Mouse (Mus musculus) stomach, embryonic 14.5 days (tissue): Measurements from ENCODE around the gene Zfp580. TPM values are rescaled to one million over a fixed set of nuclear protein-coding genes. Genes with fewer than 3 reads are reported as not detected.

Experiments used
- ATAC-seq: fragments of 200-750 bp; cut with Nextera tagmentation; 2 replicates; pipeline ENCODE4 v1.8.0; 2017; ENCODE audit warnings: low read depth, moderate TSS enrichment; ENCODE audit not compliant: insufficient number of reproducible peaks, insufficient read depth, low FRiP score
- H3K27ac ChIP-seq: fragments of 300-500 bp; sonication (generic); 2 replicates; pipeline ENCODE4 v1.5.1; 2014; ENCODE audit warnings: mild to moderate bottlenecking, low read length, moderate library complexity, mixed read lengths
- H3K27me3 ChIP-seq: fragments of 300-500 bp; sonication (generic); 2 replicates; pipeline ENCODE4 v1.6.1; 2014; ENCODE audit warnings: low read length, control low read depth, mixed read lengths; ENCODE audit not compliant: control insufficient read depth, insufficient read depth
- H3K36me3 ChIP-seq: fragments of 300-500 bp; sonication (generic); 2 replicates; pipeline ENCODE4 v1.6.1; 2014; ENCODE audit warnings: mild to moderate bottlenecking, control low read depth, low read length, moderate library complexity, mixed read lengths; ENCODE audit not compliant: control insufficient read depth, insufficient read depth
- H3K4me1 ChIP-seq: fragments of 300-500 bp; sonication (generic); 2 replicates; pipeline ENCODE4 v1.6.1; 2014; ENCODE audit warnings: low read length, control low read depth, mixed read lengths; ENCODE audit not compliant: control insufficient read depth, insufficient read depth
- H3K4me2 ChIP-seq: fragments of 300-500 bp; sonication (generic); replicated peaks from 2 replicates; pipeline ENCODE4 v1.6.1; 2014; ENCODE audit warnings: low read depth, low read length, control low read depth
- H3K4me3 ChIP-seq: fragments of 300-500 bp; sonication (generic); 2 replicates; pipeline ENCODE4 v1.5.1; 2014; ENCODE audit warnings: low read depth, low read length, control low read depth
- H3K9ac ChIP-seq: fragments of 300-500 bp; sonication (generic); replicated peaks from 2 replicates; pipeline ENCODE4 v1.6.1; 2014; ENCODE audit warnings: low read depth, mild to moderate bottlenecking, control low read depth, low read length, moderate library complexity, mixed read lengths
- H3K9me3 ChIP-seq: fragments of 300-500 bp; sonication (generic); 2 replicates; pipeline ENCODE4 v1.6.1; 2016; ENCODE audit warnings: low read depth, low read length, control low read depth; ENCODE audit not compliant: control insufficient read depth
- WGBS: fragments of 180-500 bp; shearing (Covaris S2); extraction: QIAGEN DNeasy Blood & Tissue Kit; methylation state at CpG from one replicate; pipeline ENCODE4 v1.1.7; 2014; 5-methylcytosine and 5-hydroxymethylcytosine counted together
- polyA plus RNA-seq: library from polyadenylated mRNA; unstranded; fragments of >200 nt; fragmentation: Nextera tagmentation; extraction: Ambion mirVana; gene quantifications from 2 replicates; pipeline ENCODE4 v1.2.1, GENCODE M21; 2014

The Zfp580 gene
- polyA plus RNA-seq, 1 experiment from 2014 or later = 44.1 TPM

GRCm38 (mm10) chr7:5056651-5057263 is 5.4 kb downstream of the Zfp580 start:
- under 1% methylated on average over 55 of the region's 55 CpGs for WGBS
- Histone ChIP-seq H3K9me3 (no peaks in the 10 kb centered on the region), H3K4me3 (peak overlapping the region; percentile 49), H3K4me2 (peak overlapping the region; percentile 60), H3K36me3 (no peaks in the 10 kb centered on the region), H3K27me3 (peaks cover 23% of the 10 kb centered on the region), H3K27ac (no peak overlapping the region; the same call in 1 of the 2 replicates), H3K9ac (peak overlapping the region; percentile 64), H3K4me1 (peaks cover 16% of the 10 kb centered on the region)
- ATAC-seq = no peak

- H3K27ac ChIP-seq = no peak overlapping the region
- WGBS = 31% methylated on average over 8 of the region's 8 CpGs
- peaks cover 15% of the 10 kb centered on the region for H3K4me1 ChIP-seq
These were observed 6.0 kb downstream of the Zfp580 start for GRCm38 (mm10) chr7:5057381-5057780.

GRCm38 (mm10) chr7:5057804-5058203 is 6.5 kb downstream of the Zfp580 start:
- Histone ChIP-seq H3K9ac (no peak overlapping the region), H3K4me1 (peaks cover 11% of the 10 kb centered on the region), H3K4me2 (no peak overlapping the region), H3K4me3 (no peak overlapping the region), H3K27me3 (peaks cover 23% of the 10 kb centered on the region), H3K9me3 (no peaks in the 10 kb centered on the region), H3K27ac (no peak overlapping the region), H3K36me3 (no peaks in the 10 kb centered on the region)
- ATAC-seq = no peak
- WGBS = 42% methylated on average over 11 of the region's 11 CpGs

More at GRCm38 (mm10) chr7:5057381-5057780, 6.0 kb downstream of the Zfp580 start:
- peak overlapping the region; percentile 49 for H3K4me3 ChIP-seq
- H3K9ac ChIP-seq = no peak overlapping the region
- no peaks in the 10 kb centered on the region for H3K36me3 ChIP-seq
- no peak for ATAC-seq
- H3K27me3 ChIP-seq = peaks cover 23% of the 10 kb centered on the region
- peak overlapping the region; percentile 60 for H3K4me2 ChIP-seq
- H3K9me3 ChIP-seq = no peaks in the 10 kb centered on the region

GRCm38 (mm10) chr7:5058631-5059030 is 7.3 kb downstream of the Zfp580 start:
- peaks cover 17% of the 10 kb centered on the region; the same call in 1 of the 2 replicates for H3K27me3 ChIP-seq
- no peaks in the 10 kb centered on the region for H3K9me3 ChIP-seq
- WGBS = 91% methylated on average over 1 of the region's 1 CpGs

GRCm38 (mm10) chr7:5059421-5059820 is 8.1 kb downstream of the Zfp580 start:
- no peak for ATAC-seq
- Histone ChIP-seq H3K27ac (peak overlapping the region; percentile 22; the same call in 1 of the 2 replicates), H3K27me3 (peaks cover 14% of the 10 kb centered on the region; the same call in 1 of the 2 replicates), H3K36me3 (no peaks in the 10 kb centered on the region; the same call in 1 of the 2 replicates), H3K9me3 (no peaks in the 10 kb centered on the region), H3K9ac (no peak overlapping the region), H3K4me2 (no peak overlapping the region), H3K4me1 (peaks cover 4% of the 10 kb centered on the region; the same call in 1 of the 2 replicates), H3K4me3 (0 out of 2 replicates have a peak overlapping the region, but pooled peaks have one; percentile 63)
- WGBS = 92% methylated on average over 12 of the region's 12 CpGs

More at GRCm38 (mm10) chr7:5058631-5059030, 7.3 kb downstream of the Zfp580 start:
- H3K27ac ChIP-seq = no peak overlapping the region
- no peak overlapping the region for H3K9ac ChIP-seq
- H3K4me2 ChIP-seq = no peak overlapping the region
- H3K36me3 ChIP-seq = no peaks in the 10 kb centered on the region
- ATAC-seq = no peak
- H3K4me1 ChIP-seq = 0 out of 2 replicates have a peak, but pooled peaks cover 4% of the 10 kb centered on the region
- no peak overlapping the region for H3K4me3 ChIP-seq

GRCm38 (mm10) chr7:5060239-5060731 is 8.9 kb downstream of the Zfp580 start:
- Histone ChIP-seq H3K27me3 (peaks cover 11% of the 10 kb centered on the region; the same call in 1 of the 2 replicates), H3K4me3 (peak overlapping the region; percentile 63), H3K4me1 (peaks cover 4% of the 10 kb centered on the region; the same call in 1 of the 2 replicates), H3K9ac (peak overlapping the region; percentile 73; the same call in 1 of the 2 replicates), H3K27ac (peak overlapping the region; percentile 95), H3K4me2 (peak overlapping the region; percentile 86), H3K36me3 (no peaks in the 10 kb centered on the region; the same call in 1 of the 2 replicates), H3K9me3 (no peaks in the 10 kb centered on the region)
- 3% methylated on average over 27 of the region's 27 CpGs for WGBS
- ATAC-seq = no peak

GRCm38 (mm10) chr7:5060944-5061773 is 9.8 kb downstream of the Zfp580 start:
- H3K9me3 ChIP-seq = no peaks in the 10 kb centered on the region
- H3K4me2 ChIP-seq = peak overlapping the region; percentile 86
- H3K4me3 ChIP-seq = peak overlapping the region; percentile 63
- no peaks in the 10 kb centered on the region; the same call in 1 of the 2 replicates for H3K36me3 ChIP-seq
- H3K9ac ChIP-seq = peak overlapping the region; percentile 73
- H3K27ac ChIP-seq = peak overlapping the region; percentile 95
- H3K4me1 ChIP-seq = peaks cover 7% of the 10 kb centered on the region; the same call in 1 of the 2 replicates
- H3K27me3 ChIP-seq = peaks cover 3% of the 10 kb centered on the region; the same call in 1 of the 2 replicates
- WGBS = under 1% methylated on average over 60 of the region's 60 CpGs
- peak; percentile 86 for ATAC-seq

GRCm38 (mm10) chr7:5061774-5062359 is 10.5 kb downstream of the Zfp580 start, which contains the start of gene U2af2:
TSS of gene U2af2 (plus strand) at chr7:5062143.
- Histone ChIP-seq H3K9me3 (no peaks in the 10 kb centered on the region), H3K9ac (peak within 1 kb of the TSS; percentile 73), H3K27me3 (peaks cover 2% of the 10 kb centered on the region; the same call in 1 of the 2 replicates), H3K27ac (peak within 1 kb of the TSS; percentile 95), H3K4me1 (peaks cover 7% of the 10 kb centered on the region; the same call in 1 of the 2 replicates), H3K4me3 (peak within 1 kb of the TSS; percentile 63), H3K4me2 (peak within 1 kb of the TSS; percentile 86), H3K36me3 (peaks cover 6% of the 10 kb centered on the region)
- WGBS = under 1% methylated on average over 60 of the region's 65 CpGs
- peak; percentile 82 for ATAC-seq
